In the genomic region with DNA sequence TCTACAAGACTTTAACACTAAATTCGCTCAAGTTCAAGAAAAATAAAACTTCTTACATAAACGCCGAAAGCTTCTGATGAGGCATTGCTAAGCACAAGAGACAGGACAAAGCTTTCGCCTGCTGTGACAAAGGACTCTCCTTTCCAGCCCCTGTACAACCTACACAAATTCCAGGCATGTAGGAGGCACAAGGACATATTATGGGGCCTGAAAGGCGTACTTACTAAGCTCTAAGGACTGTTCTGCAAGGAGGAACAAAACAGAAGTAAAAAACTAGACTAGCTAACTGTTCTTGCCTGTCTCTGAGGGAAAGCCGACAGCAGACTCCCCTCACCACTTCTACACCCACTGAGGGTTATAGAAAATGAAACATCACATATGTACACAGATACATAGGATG, we compare ENCODE assay signal across 31 mouse cellular contexts. TPM values are rescaled to one million over a fixed set of nuclear protein-coding genes. Genes with fewer than 3 reads are reported as not detected.
DNase-seq lines count a peak whose midpoint lies in the region; ATAC-seq lines count a peak whose summit lies in the region.
"Had no signal": no experiment of that assay in that cellular context is flagged by ENCODE, and none has a peak within 500 bp of the region (broad histone marks: within the 10 kb centered on the region; RNA-seq: fewer than 3 reads in every experiment).

No protein-coding gene starts in this region.

- H3K4me2 ChIP-seq in forebrain, embryonic 16.5 days (ENCODE audit: low read length), result no peak overlapping the region
- H3K4me2 ChIP-seq in kidney, embryonic 15.5 days, result no peak overlapping the region
- peak overlapping the region; percentile 41 for H3K4me2 ChIP-seq in midbrain, embryonic 12.5 days (replicated peaks)
- no peak overlapping the region for H3K4me2 ChIP-seq in midbrain, embryonic 15.5 days
- H3K4me2 ChIP-seq: embryonic facial prominence, embryonic 15.5 days; heart, embryonic 13.5 days; hindbrain, embryonic 15.5 days; limb, embryonic 13.5 days; liver, embryonic 12.5 days had no signal

- no peak for DNase-seq in forebrain, embryonic 10.5 days (ENCODE audit: extremely low spot score, low spot score)
- no peak for DNase-seq in kidney, adult 18-20 months
- peak; percentile 31 for DNase-seq in retina, postnatal 1 day
- DNase-seq in MN1 (ENCODE audit: low spot score), result no peak
- DNase-seq: adrenal gland, postnatal 10 days; cerebellum, adult 11-12 months; cerebellum, adult 9-11 months; gastrocnemius, postnatal 36 days; heart, adult 2 months; heart, postnatal 10 days; kidney, adult 9 months; kidney, postnatal 36 days; liver, postnatal 0 days; lung, postnatal 36 days; right cerebral cortex, postnatal 4 days; thymus, adult 18-20 months; thymus, postnatal 36 days had no signal

- peak overlapping the region; percentile 18; the same call in 1 of the 2 replicates for H3K4me3 ChIP-seq in forebrain, embryonic 10.5 days
- H3K4me3 ChIP-seq in forebrain, embryonic 16.5 days (replicated peaks; ENCODE audit: low read length), result no peak overlapping the region
- no peak overlapping the region for H3K4me3 ChIP-seq in kidney, embryonic 15.5 days (replicated peaks)
- H3K4me3 ChIP-seq in midbrain, embryonic 12.5 days, result 0 out of 2 replicates have a peak overlapping the region, but pooled peaks have one; percentile 4
- H3K4me3 ChIP-seq in midbrain, embryonic 15.5 days, result no peak overlapping the region
- H3K4me3 ChIP-seq: embryonic facial prominence, embryonic 15.5 days; heart, adult 2 months; heart, embryonic 13.5 days; hindbrain, embryonic 10.5 days; hindbrain, embryonic 15.5 days; limb, embryonic 13.5 days; liver, embryonic 12.5 days had no signal

- peaks cover 49% of the 10 kb centered on the region for H3K4me1 ChIP-seq in forebrain, embryonic 10.5 days
- H3K4me1 ChIP-seq in forebrain, embryonic 16.5 days (replicated peaks; ENCODE audit: control insufficient read depth, insufficient read depth, low read length), result no peaks in the 10 kb centered on the region
- H3K4me1 ChIP-seq in kidney, embryonic 15.5 days, result peaks cover 21% of the 10 kb centered on the region
- peaks cover 14% of the 10 kb centered on the region for H3K4me1 ChIP-seq in midbrain, embryonic 12.5 days
- no peaks in the 10 kb centered on the region for H3K4me1 ChIP-seq in midbrain, embryonic 15.5 days
- H3K4me1 ChIP-seq: hindbrain, embryonic 15.5 days had no signal

- H3K9ac ChIP-seq in forebrain, embryonic 16.5 days (replicated peaks; ENCODE audit: low read depth, low read length), result no peak overlapping the region
- H3K9ac ChIP-seq in kidney, embryonic 15.5 days, result no peak overlapping the region
- peak overlapping the region; percentile 37; the same call in 1 of the 2 replicates for H3K9ac ChIP-seq in midbrain, embryonic 12.5 days (replicated peaks)
- no peak overlapping the region for H3K9ac ChIP-seq in midbrain, embryonic 15.5 days
- H3K9ac ChIP-seq: embryonic facial prominence, embryonic 15.5 days; heart, embryonic 13.5 days; hindbrain, embryonic 15.5 days; limb, embryonic 13.5 days; liver, embryonic 12.5 days; liver, postnatal 0 days had no signal

- H3K36me3 ChIP-seq in forebrain, embryonic 10.5 days (replicated peaks), result peaks cover 31% of the 10 kb centered on the region
- H3K36me3 ChIP-seq in forebrain, embryonic 16.5 days (ENCODE audit: control insufficient read depth, insufficient read depth), result no peaks in the 10 kb centered on the region
- peaks cover 7% of the 10 kb centered on the region; the same call in 1 of the 2 replicates for H3K36me3 ChIP-seq in kidney, embryonic 15.5 days
- 0 out of 2 replicates have a peak, but pooled peaks cover 3% of the 10 kb centered on the region for H3K36me3 ChIP-seq in midbrain, embryonic 12.5 days
- H3K36me3 ChIP-seq in midbrain, embryonic 15.5 days (replicated peaks), result no peaks in the 10 kb centered on the region
- H3K36me3 ChIP-seq: embryonic facial prominence, embryonic 15.5 days; hindbrain, embryonic 15.5 days had no signal

- no peaks in the 10 kb centered on the region for H3K9me3 ChIP-seq in forebrain, embryonic 10.5 days
- no peaks in the 10 kb centered on the region for H3K9me3 ChIP-seq in forebrain, embryonic 16.5 days (ENCODE audit: control insufficient read depth, low read length)
- H3K9me3 ChIP-seq in kidney, embryonic 15.5 days (replicated peaks), result no peaks in the 10 kb centered on the region
- no peaks in the 10 kb centered on the region for H3K9me3 ChIP-seq in midbrain, embryonic 12.5 days
- no peaks in the 10 kb centered on the region for H3K9me3 ChIP-seq in midbrain, embryonic 15.5 days
- H3K9me3 ChIP-seq: embryonic facial prominence, embryonic 15.5 days; G1E; heart, embryonic 13.5 days; hindbrain, embryonic 10.5 days; hindbrain, embryonic 15.5 days; limb, embryonic 13.5 days; liver, embryonic 12.5 days had no signal

- 63% methylated on average over 6 of the region's 6 CpGs for WGBS in forebrain, embryonic 10.5 days
- 25% methylated on average over 6 of the region's 6 CpGs for WGBS in forebrain, embryonic 16.5 days
- 83% methylated on average over 6 of the region's 6 CpGs for WGBS in kidney, embryonic 15.5 days
- 27% methylated on average over 6 of the region's 6 CpGs for WGBS in midbrain, embryonic 12.5 days
- WGBS in midbrain, embryonic 15.5 days, result 38% methylated on average over 6 of the region's 6 CpGs

- no peak for ATAC-seq in forebrain, embryonic 16.5 days
- no peak for ATAC-seq in kidney, embryonic 15.5 days (replicated peaks; ENCODE audit: low FRiP score)
- ATAC-seq in midbrain, embryonic 12.5 days (ENCODE audit: low FRiP score, low read depth), result no peak
- no peak for ATAC-seq in midbrain, embryonic 15.5 days (replicated peaks)
- ATAC-seq: inflammation-experienced regulatory T-cells, adult 6 months; liver, embryonic 12.5 days; liver, postnatal 0 days; Patski had no signal

- H3K27me3 ChIP-seq in forebrain, embryonic 10.5 days (ENCODE audit: poor library complexity, severe bottlenecking), result no peaks in the 10 kb centered on the region
- H3K27me3 ChIP-seq in forebrain, embryonic 16.5 days (replicated peaks; ENCODE audit: control insufficient read depth, insufficient read depth, low read length), result no peaks in the 10 kb centered on the region
- no peaks in the 10 kb centered on the region for H3K27me3 ChIP-seq in kidney, embryonic 15.5 days
- H3K27me3 ChIP-seq in midbrain, embryonic 12.5 days, result no peaks in the 10 kb centered on the region; the same call in 1 of the 2 replicates
- no peaks in the 10 kb centered on the region for H3K27me3 ChIP-seq in midbrain, embryonic 15.5 days (replicated peaks)
- H3K27me3 ChIP-seq: embryonic facial prominence, embryonic 15.5 days; heart, embryonic 13.5 days; hindbrain, embryonic 15.5 days; limb, embryonic 13.5 days; liver, embryonic 12.5 days; Patski had no signal

- peak overlapping the region; percentile 79 for H3K27ac ChIP-seq in forebrain, embryonic 10.5 days
- H3K27ac ChIP-seq in forebrain, embryonic 16.5 days (ENCODE audit: low read length), result no peak overlapping the region
- peak overlapping the region; percentile 79 for H3K27ac ChIP-seq in kidney, embryonic 15.5 days
- peak overlapping the region; percentile 77 for H3K27ac ChIP-seq in midbrain, embryonic 12.5 days (replicated peaks)
- no peak overlapping the region for H3K27ac ChIP-seq in midbrain, embryonic 15.5 days
- H3K27ac ChIP-seq: embryonic facial prominence, embryonic 15.5 days; heart, adult 2 months; heart, embryonic 13.5 days; hindbrain, embryonic 10.5 days; hindbrain, embryonic 15.5 days; limb, embryonic 13.5 days; liver, embryonic 12.5 days; stomach, postnatal 0 days had no signal

RNA-seq across cellular contexts. Expression of a gene that starts 6.9 kb away (rescaled TPM):
- 49.7 and 50.9 TPM in 2 replicates for polyA plus RNA-seq in forebrain, embryonic 10.5 days (2016; fragmentation: Nextera tagmentation; extraction: Ambion mirVana)
- 8.5 and 10.8 TPM in 2 replicates for polyA plus RNA-seq in forebrain, embryonic 16.5 days (2015; fragmentation: Nextera tagmentation; extraction: Ambion mirVana)
- 29.7 and 29.9 TPM in 2 replicates for polyA plus RNA-seq in kidney, embryonic 15.5 days (2015; fragmentation: Nextera tagmentation; extraction: Ambion mirVana)
- 27.8 and 29.5 TPM in 2 replicates for polyA plus RNA-seq in midbrain, embryonic 12.5 days (2016; fragmentation: Nextera tagmentation; extraction: Ambion mirVana)
- 5.2 and 6.2 TPM in 2 replicates for polyA plus RNA-seq in midbrain, embryonic 15.5 days (2015; fragmentation: Nextera tagmentation; extraction: Ambion mirVana)

RNA-seq across cellular contexts. Expression of a gene that starts 34.9 kb away (rescaled TPM):
- polyA plus RNA-seq in forebrain, embryonic 10.5 days (2016; fragmentation: Nextera tagmentation; extraction: Ambion mirVana), result 10.9 and 11.8 TPM in 2 replicates
- polyA plus RNA-seq in forebrain, embryonic 16.5 days (2015; fragmentation: Nextera tagmentation; extraction: Ambion mirVana), result 28.9 and 31.9 TPM in 2 replicates
- polyA plus RNA-seq in kidney, embryonic 15.5 days (2015; fragmentation: Nextera tagmentation; extraction: Ambion mirVana), result 5.6 and 6.3 TPM in 2 replicates
- polyA plus RNA-seq in midbrain, embryonic 12.5 days (2016; fragmentation: Nextera tagmentation; extraction: Ambion mirVana), result 15.5 and 18.6 TPM in 2 replicates
- 30.1 and 30.9 TPM in 2 replicates for polyA plus RNA-seq in midbrain, embryonic 15.5 days (2015; fragmentation: Nextera tagmentation; extraction: Ambion mirVana)

RNA-seq across cellular contexts. Expression of a gene that starts 51.4 kb away (rescaled TPM):
- 0.73 and 1.4 TPM in 2 replicates for polyA plus RNA-seq in forebrain, embryonic 10.5 days (2016; fragmentation: Nextera tagmentation; extraction: Ambion mirVana)
- polyA plus RNA-seq in forebrain, embryonic 16.5 days (2015; fragmentation: Nextera tagmentation; extraction: Ambion mirVana), result 18.2 and 21.3 TPM in 2 replicates
- 6.1 and 6.3 TPM in 2 replicates for polyA plus RNA-seq in kidney, embryonic 15.5 days (2015; fragmentation: Nextera tagmentation; extraction: Ambion mirVana)
- 12.2 and 14.8 TPM in 2 replicates for polyA plus RNA-seq in midbrain, embryonic 12.5 days (2016; fragmentation: Nextera tagmentation; extraction: Ambion mirVana)
- 23.9 and 26.7 TPM in 2 replicates for polyA plus RNA-seq in midbrain, embryonic 15.5 days (2015; fragmentation: Nextera tagmentation; extraction: Ambion mirVana)
- polyA plus RNA-seq: inflammation-experienced regulatory T-cells, adult 6 months had no signal

RNA-seq across cellular contexts. Expression of a gene that starts 53.0 kb away (rescaled TPM):
- polyA plus RNA-seq in forebrain, embryonic 10.5 days (2016; fragmentation: Nextera tagmentation; extraction: Ambion mirVana), result 5.4 and 5.5 TPM in 2 replicates
- polyA plus RNA-seq in forebrain, embryonic 16.5 days (2015; fragmentation: Nextera tagmentation; extraction: Ambion mirVana), result 10.4 and 12.2 TPM in 2 replicates
- polyA plus RNA-seq in kidney, embryonic 15.5 days (2015; fragmentation: Nextera tagmentation; extraction: Ambion mirVana), result 4.8 and 5.9 TPM in 2 replicates
- 15.1 and 15.8 TPM in 2 replicates for polyA plus RNA-seq in midbrain, embryonic 12.5 days (2016; fragmentation: Nextera tagmentation; extraction: Ambion mirVana)
- 9.5 and 9.7 TPM in 2 replicates for polyA plus RNA-seq in midbrain, embryonic 15.5 days (2015; fragmentation: Nextera tagmentation; extraction: Ambion mirVana)

Comparison
In these comparisons a context has a peak if more than half of its experiments do, and no peak if none do; other contexts are left out.
1. H3K27ac ChIP-seq: peak in forebrain, embryonic 10.5 days (single experiment), kidney, embryonic 15.5 days (single experiment) and midbrain, embryonic 12.5 days (single experiment); none in forebrain, embryonic 16.5 days (single experiment) and midbrain, embryonic 15.5 days (single experiment).
2. H3K4me3 ChIP-seq: peak in forebrain, embryonic 10.5 days (single experiment) and midbrain, embryonic 12.5 days (single experiment); none in forebrain, embryonic 16.5 days (single experiment), kidney, embryonic 15.5 days (single experiment) and midbrain, embryonic 15.5 days (single experiment).